Mouse (Mus musculus) cerebellum, postnatal 14 days (tissue): ENCODE results near the gene Trim9.

ENCODE experiments used
- DNase-seq, 2 experiments: peaks; one replicate each; pipeline ENCODE4 v3.0.0; 2021; ENCODE audit warnings: mixed read lengths in 2 of 2

The Trim9 gene

DNA sequence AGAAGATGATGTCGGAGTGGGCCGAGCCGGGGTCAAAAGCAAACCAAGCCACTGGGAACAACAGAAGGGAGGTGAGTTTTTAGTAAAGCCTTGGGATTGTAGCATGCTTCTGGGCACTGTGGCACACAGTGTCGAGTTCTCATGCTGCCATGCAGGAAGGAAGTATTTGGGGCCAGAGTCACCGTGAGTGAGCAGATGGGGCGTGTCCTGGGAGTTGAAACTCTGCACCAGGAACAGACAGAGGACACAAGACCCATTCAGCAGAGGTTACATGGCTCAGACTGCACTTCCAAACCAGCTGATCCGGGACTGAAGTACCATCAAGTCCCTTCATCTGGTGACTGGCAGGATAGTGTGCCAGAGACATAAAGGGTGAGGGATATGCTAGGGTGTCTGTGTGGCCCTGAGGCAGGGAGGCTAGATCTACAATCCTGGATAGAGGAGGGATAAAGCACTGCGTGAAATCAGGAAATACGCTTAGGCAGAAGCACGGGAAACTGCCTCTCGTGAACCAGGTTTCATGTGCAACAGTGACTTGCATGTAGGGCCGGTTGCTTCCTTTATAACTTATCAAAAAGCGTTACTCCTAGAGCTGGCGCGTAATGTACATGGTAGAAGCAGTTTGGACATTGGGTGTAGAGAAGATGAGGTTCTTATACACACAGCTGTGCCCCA, 96.1 kb downstream of the Trim9 start:
- DNase-seq: no peak

DNA sequence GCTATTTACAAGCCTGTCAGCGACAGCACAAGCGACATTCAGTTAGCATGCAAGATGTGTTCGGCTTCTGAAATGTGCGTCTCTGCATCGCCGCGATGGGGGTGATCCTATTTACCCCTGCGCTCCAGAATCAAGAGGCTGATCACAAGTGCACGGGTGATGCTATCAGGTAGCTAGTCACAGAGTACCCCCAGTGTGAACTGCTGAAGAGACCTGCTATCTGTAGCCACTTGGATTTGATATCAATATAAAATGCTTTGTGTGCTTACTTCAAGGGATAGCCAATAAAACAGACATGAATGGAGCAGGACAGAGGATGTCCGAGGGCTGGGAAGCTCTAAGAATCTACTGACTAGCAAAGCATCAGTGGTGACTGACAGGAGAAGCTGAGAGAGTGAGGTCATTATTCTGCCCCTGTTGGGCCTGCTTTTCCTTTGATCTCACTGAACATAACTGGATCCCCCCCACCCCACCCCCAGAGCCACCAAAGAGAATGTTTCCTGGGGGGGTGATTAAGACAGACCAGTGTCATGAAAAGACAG, 97.7 kb downstream of the Trim9 start:
- no peak for DNase-seq

GRCm38 (mm10) chr12:70247683-70248474, 99.5 kb downstream of the Trim9 start:
- DNase-seq: no peak

DNA sequence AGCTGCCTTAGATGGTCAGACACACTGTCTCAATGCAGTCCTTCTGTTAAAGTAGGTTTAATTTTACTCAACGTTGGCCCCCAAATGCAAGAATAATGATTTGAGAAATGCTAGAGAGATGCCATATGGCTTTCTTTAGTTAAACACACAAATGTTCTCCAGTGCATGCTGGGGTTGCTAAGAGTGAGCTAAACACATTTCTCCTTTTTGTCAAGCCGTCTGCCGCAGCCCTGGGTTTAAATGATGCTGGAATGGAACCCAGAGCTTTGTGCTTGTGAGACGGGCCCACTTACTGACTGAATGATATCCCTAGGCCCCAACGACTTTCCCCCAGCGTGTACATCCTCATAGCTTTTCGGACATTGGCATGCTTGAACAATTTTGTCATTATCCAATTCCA, 104.9 kb downstream of the Trim9 start:
- no peak for DNase-seq

- no peak for DNase-seq
Measured at GRCm38 (mm10) chr12:70239741-70240140, 107.7 kb downstream of the Trim9 start.

DNA sequence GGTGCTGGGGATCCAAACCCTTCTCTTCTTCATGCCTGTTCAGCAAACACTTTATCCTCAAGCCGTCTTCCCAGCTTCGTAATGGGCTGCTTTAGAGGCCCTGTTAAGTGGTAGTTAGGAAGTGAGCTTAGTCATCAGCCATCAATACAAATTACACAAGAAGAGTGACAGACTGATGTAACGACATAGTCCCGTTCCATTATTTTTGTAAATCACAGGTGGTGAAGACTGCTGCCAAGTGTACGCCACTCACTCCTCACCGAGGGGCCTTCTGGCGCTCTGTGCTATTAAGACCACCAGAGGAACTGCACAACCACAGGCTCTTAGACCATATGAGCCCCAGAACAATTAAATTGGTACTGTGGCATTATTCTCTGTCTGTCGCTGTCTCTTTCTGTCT, 108.8 kb downstream of the Trim9 start:
- DNase-seq: peak in 1 of 2 experiments; percentile 19

- peak; percentile 88 for DNase-seq
Measured at GRCm38 (mm10) chr12:70234938-70235484, 112.4 kb downstream of the Trim9 start.

- peak; percentile 55 to 65 for DNase-seq
Measured at GRCm38 (mm10) chr12:70234411-70234810, 113.0 kb downstream of the Trim9 start.

DNA sequence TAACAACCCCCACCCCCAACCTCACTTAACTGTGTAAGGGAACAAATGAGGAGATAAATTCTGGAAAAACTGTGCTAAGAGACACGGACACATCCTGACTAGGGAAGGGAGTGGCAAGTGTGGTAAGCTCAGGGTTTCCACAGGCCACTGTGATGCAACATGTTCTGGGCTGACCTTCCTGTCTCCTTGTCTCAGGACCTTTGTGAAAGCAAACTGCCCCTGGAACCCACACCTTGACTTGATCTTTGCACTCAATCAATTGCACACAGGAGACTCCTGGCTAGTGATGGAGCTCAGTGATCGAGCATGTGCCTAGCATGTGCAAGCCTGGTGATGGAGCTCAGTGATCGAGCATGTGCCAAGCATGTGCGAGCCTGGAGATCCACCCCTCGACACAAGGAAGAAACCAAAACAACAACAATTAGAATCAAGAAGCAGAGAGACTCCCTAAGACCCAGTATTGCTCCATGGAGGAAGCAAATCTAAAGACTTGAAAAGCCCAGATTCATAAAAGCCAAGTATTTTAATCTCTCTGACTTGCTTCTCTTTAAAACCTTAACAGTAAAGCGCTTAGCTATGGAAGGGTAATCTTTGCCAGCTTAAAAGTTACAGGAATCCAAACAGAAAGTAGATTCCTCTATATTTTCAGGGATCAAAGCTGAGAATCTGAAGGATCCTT, 113.6 kb downstream of the Trim9 start:
- no peak for DNase-seq

- no peak for DNase-seq
Measured at GRCm38 (mm10) chr12:70232020-70232544, 115.3 kb downstream of the Trim9 start.

DNA sequence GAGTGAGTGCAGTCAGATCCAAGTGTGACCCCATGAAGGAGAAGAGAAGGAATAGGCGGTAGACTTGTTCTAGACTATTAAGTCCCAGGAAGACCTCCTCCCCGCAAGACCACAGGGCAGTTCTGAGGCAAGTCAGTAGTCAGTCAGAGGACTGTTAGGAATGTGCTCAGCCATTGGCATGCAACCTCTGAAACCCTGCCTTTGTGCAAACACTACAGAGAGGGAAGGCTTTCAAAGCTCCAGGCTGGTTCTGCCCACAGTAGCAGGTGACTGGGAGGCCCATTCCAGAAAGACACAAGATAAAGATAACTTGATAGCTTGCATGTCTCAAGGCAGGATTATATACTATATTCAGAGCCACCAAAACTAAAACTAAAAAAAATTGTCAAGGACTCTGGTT, 116.1 kb downstream of the Trim9 start, which contains the start of gene Pygl:
Gene Pygl, minus strand, starts transcription at position 195 of the 400 bp plus-strand sequence.
- no peak for DNase-seq

DNA sequence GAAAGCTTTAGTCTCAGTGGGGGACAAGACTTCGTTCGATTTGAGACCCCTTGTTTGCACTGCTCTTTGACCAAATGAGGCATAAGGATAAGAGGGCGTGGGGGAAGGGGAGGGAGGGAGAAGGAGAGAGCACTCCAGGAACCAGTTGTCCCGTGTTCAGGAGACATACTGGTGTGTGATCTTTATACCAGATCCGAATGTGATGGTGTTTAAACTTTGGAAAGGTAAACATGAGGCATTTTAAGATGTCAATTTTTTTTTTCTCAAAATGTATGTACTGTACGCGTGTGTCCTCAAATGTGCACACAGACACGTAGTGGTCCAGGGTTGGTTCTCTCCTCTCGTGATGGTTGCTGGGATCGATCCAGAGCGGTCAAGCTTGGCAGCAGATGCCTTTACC, 119.3 kb downstream of the Trim9 start:
- no peak for DNase-seq

DNA sequence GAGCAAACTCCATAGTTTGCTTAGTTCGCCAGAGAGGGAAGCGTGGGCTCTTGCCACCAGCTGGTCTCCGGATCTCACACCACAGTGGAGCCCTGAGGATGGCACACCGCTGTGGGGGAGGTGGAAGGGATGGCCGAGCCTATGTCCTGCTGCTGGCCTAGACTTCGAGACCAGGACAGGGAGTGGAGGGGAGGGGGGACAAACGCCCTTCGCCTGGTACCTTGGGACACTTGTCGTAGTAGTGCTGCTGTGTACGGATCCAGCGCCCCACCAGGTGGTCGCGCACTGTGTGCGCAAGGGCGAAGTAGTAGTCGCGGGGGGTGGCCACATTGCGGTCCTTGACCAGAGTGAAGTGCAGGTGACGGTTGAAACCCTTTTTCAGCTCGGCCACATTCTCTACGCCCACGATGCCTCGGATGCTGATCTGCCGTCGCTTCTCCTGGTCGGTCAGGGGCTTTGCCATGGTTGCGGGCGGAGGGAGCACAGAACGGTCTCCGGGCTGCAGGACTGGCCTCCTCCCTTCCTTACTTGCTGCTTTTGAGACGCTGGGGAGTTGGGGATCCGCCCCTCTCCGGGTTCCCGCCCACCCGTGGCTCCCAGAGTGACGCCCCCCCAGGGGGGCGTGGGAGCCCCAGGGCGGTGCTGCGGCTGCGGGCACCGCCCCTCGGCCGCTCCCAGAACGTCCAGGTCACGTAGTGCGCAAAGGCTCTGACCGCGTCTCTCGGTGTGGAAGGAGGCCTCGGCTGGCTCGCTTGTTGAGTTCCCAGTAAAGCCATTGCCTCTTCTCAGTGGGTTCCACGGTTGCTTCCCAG, 120.1 kb downstream of the Trim9 start:
- peak in 1 of 2 experiments; percentile 16 for DNase-seq

DNA sequence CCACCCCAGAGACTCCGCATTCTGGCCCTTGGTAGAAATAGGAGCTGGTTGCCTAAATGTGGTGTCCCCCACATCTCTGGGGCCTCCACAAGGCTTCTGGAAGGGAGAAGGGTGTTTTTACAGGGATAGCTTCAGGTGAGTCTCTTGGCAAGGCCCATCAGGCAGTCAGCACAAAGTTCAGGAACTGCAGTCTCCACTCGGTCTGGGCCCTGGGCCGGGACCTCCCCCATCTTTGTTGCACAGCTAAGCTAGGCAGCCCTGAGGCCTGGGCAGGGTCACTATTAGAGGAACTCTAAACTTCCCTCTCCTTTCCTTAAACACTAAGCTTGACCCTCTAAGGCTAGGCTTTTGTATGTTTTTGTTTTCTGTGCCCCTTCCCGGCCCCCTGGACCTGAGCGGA, 120.8 kb downstream of the Trim9 start:
- no peak for DNase-seq

GRCm38 (mm10) chr12:70223331-70223730, 124.1 kb downstream of the Trim9 start:
- DNase-seq: no peak

GRCm38 (mm10) chr12:70221425-70221824, 126.0 kb downstream of the Trim9 start:
- DNase-seq: no peak

DNA sequence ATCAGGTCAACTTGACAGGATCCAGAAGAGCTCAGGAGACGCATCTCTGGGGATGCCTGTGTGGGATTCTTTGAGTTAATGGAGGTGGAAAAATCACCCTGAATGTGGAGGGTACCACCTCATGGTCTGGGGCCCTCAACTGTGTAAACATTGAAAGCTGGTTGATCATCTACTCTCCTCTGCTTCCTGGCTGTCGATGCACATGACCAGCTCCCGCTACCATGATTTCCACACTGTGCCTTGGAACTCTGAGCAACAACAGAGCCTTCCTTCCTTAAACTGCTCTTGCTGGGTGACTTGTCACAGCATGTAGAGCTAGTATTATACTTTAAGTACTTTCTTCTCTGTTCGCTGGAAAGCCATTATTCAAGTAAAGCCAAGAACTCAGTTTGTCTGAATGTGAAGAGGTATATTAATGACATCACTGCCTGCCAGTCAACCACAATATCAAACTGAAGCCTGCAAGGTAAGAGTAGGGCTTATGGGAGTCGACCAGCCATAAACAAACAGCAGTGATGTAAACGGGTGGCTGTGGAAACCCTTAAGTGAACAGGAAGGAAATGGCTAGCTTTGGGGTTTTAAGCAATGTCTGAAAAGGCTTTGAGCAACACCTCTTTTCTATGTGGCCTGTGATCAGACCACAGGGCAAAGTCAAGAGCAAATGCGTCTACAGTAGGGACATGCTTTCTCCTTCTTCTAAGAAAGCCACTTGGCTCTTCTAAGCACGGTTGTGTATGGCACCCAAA, 128.4 kb downstream of the Trim9 start:
- no peak for DNase-seq

DNA sequence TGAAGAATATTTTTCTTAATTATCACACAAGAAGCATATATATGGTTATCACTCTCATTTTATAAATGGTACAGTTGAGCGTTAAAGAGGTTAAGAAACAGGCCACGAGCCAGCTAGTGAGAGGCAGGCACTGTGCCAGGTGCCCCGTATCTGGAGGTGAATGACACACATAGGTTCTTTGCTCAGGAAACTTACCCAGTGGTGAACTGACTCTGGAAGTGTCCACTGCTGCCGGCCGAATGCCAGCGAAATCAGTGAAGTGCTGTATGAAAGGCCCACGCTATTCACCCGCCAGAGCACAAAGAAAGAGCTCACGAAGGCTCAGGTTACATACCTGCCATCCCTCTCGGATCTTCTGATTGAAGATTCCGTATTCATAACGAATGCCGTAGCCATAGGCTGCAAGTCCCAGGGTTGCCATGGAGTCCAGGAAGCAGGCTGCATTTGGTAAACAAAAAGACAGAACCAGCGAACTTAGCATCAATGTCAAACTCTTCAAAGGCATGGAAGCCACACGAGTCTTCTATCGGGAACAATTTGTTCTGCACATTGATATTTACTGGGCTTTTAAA, 131.1 kb downstream of the Trim9 start:
- DNase-seq: peak in 1 of 2 experiments; percentile 42

GRCm38 (mm10) chr12:70214281-70214680, 133.1 kb downstream of the Trim9 start:
- no peak for DNase-seq

DNA sequence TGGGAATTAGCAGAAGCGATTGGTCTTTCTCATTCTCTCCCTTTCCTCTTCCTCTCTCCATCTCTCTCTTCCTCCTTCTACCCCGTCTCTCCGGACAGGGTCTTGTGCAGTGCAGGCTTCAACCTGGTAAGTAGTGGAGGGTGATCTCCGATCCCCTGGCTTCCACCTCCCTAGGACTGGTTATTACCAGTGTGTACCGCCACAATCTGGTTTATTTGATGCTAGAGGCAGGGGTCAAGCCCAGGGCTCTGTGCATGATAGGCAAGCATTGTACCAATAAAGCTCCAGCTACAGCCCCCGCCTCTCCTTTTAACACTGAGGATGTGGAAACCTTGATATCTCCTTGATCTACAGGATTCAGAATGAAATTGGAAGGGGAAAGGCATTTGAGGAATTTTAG, 133.8 kb downstream of the Trim9 start:
- DNase-seq: no peak

GRCm38 (mm10) chr12:70212501-70212900, 134.9 kb downstream of the Trim9 start:
- DNase-seq: peak; percentile 25 to 48
